Mouse (Mus musculus) liver, embryonic 11.5 days (tissue): ENCODE measurements around the gene Flt1. TPM values are rescaled to one million over a fixed set of nuclear protein-coding genes. Genes with fewer than 3 reads are reported as not detected.

Source experiments
- ATAC-seq: fragments of 200-750 bp; cut with Nextera tagmentation; replicated peaks from 2 replicates; pipeline ENCODE4 v1.8.0; 2017; ENCODE audit warnings: moderate number of reproducible peaks, mild to moderate bottlenecking, moderate TSS enrichment, moderate library complexity; ENCODE audit not compliant: low FRiP score
- DNase-seq: peaks from one replicate; pipeline ENCODE4 v3.0.0-alpha.2; 2017; ENCODE audit warnings: low spot score
- H3K27ac ChIP-seq: fragments of 300-500 bp; sonication (generic); 2 replicates; pipeline ENCODE4 v1.5.1; 2014; ENCODE audit warnings: mild to moderate bottlenecking, low read depth, low read length, control low read depth
- H3K27me3 ChIP-seq: fragments of 300-500 bp; sonication (generic); replicated peaks from 2 replicates; pipeline ENCODE4 v1.6.1; 2014; ENCODE audit warnings: low read length, mixed read lengths; ENCODE audit not compliant: control insufficient read depth, insufficient read depth
- H3K36me3 ChIP-seq: fragments of 300-500 bp; sonication (generic); 2 replicates; pipeline ENCODE4 v1.6.1; 2014; ENCODE audit warnings: mild to moderate bottlenecking, low read length, moderate library complexity, mixed read lengths; ENCODE audit not compliant: control insufficient read depth, insufficient read depth
- H3K4me1 ChIP-seq: fragments of 300-500 bp; sonication (generic); replicated peaks from 2 replicates; pipeline ENCODE4 v1.6.1; 2014; ENCODE audit warnings: low read length, mixed read lengths; ENCODE audit not compliant: control insufficient read depth, insufficient read depth
- H3K4me2 ChIP-seq: fragments of 300-500 bp; sonication (generic); 2 replicates; pipeline ENCODE4 v1.6.1; 2014; ENCODE audit warnings: mild to moderate bottlenecking, control low read depth, moderate library complexity
- H3K4me3 ChIP-seq: fragments of 300-500 bp; sonication (generic); 2 replicates; pipeline ENCODE4 v1.5.1; 2014; ENCODE audit warnings: low read depth, low read length, control low read depth
- H3K9ac ChIP-seq: fragments of 300-500 bp; sonication (generic); 2 replicates; pipeline ENCODE4 v1.6.1; 2014; ENCODE audit warnings: low read depth, low read length, control low read depth
- H3K9me3 ChIP-seq: fragments of 300-500 bp; sonication (generic); 2 replicates; pipeline ENCODE4 v1.6.1; 2016; ENCODE audit warnings: low read length, inconsistent platforms, mixed read lengths; ENCODE audit not compliant: control insufficient read depth
- WGBS: fragments of 180-500 bp; shearing (Covaris S2); extraction: QIAGEN DNeasy Blood & Tissue Kit; methylation state at CpG from one replicate; pipeline ENCODE4 v1.1.7; 2014; 5-methylcytosine and 5-hydroxymethylcytosine counted together
- polyA plus RNA-seq: library from polyadenylated mRNA; unstranded; fragments of >200 nt; fragmentation: Nextera tagmentation; extraction: Ambion mirVana; gene quantifications from 2 replicates; pipeline ENCODE4 v1.2.1, GENCODE M21; 2014

Gene Flt1
- polyA plus RNA-seq, 1 experiment from 2014 or later = 11.5 TPM

DNA sequence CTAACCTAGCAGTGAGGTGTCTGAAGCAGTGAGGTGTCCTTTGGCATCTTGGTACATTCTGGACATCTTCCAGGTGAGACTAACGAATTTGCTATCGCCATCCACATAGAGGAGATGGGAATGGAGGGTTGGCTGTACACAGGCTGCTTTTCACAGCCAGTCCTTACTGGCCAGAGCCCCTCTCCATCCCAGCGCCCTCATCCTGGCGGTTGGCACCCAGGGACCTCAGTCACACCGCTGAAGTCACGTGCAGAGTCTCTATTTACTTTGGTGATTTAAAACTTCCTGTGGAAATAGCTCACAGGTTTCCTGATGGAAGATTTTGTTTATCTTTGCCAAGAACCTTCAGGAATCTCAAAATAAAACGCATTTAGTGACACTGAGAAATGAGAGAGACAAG is 84.4 kb downstream of the Flt1 start:
- 66% methylated on average over 7 of the region's 7 CpGs for WGBS
- no peaks in the 10 kb centered on the region for H3K36me3 ChIP-seq
- no peak overlapping the region for H3K27ac ChIP-seq
- no peak overlapping the region for H3K4me3 ChIP-seq
- no peak overlapping the region for H3K9ac ChIP-seq
- no peaks in the 10 kb centered on the region for H3K4me1 ChIP-seq
- no peak for ATAC-seq
- no peaks in the 10 kb centered on the region for H3K27me3 ChIP-seq
- DNase-seq = no peak
- H3K4me2 ChIP-seq = no peak overlapping the region
- H3K9me3 ChIP-seq = no peaks in the 10 kb centered on the region

DNA sequence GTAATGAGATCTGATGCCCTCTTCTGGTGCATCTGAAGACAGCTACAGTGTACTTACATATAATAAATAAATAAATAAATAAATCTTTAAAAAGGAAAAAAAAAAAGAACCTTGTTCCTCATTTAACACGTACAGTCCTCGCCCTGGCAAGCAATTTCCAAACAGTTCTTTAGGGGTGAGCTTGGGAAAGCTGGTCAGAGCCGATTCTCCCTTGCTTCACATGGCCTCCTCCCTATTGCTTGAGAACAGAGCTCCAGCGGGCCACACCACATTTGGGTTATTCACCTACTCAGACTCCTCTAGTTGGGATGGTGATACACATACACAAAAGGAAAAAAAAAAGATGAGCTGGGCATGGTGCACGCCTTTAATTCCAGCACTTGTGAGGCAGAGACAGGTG is 85.9 kb downstream of the Flt1 start:
- DNase-seq (no peak), ATAC-seq (no peak)
- 79% methylated on average over 5 of the region's 5 CpGs for WGBS
- Histone ChIP-seq H3K36me3 (no peaks in the 10 kb centered on the region), H3K9ac (no peak overlapping the region), H3K27ac (no peak overlapping the region), H3K4me1 (no peaks in the 10 kb centered on the region), H3K9me3 (no peaks in the 10 kb centered on the region), H3K4me3 (no peak overlapping the region), H3K27me3 (no peaks in the 10 kb centered on the region), H3K4me2 (no peak overlapping the region)

DNA sequence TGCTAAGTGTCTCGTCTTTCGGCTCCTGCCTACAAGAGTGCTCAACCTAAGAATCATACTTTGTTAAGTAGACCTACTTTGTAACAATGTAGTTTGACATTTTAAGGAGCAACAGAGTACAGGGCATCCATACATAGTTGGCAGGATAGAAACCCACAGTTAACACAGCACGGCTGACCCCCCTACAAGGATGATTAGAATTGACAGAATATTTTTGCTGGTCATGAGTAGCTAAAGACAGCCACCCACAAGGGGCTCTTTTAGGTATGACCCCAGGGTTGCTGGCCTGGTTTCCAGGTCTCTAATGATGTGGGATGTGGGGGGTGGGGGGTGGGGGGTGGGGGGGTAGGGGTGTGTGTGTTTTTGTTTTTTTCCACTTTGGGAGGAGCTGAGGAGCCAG is 89.1 kb downstream of the Flt1 start:
- 86% methylated on average over 3 of the region's 3 CpGs for WGBS
- DNase-seq = no peak
- no peak for ATAC-seq

DNA sequence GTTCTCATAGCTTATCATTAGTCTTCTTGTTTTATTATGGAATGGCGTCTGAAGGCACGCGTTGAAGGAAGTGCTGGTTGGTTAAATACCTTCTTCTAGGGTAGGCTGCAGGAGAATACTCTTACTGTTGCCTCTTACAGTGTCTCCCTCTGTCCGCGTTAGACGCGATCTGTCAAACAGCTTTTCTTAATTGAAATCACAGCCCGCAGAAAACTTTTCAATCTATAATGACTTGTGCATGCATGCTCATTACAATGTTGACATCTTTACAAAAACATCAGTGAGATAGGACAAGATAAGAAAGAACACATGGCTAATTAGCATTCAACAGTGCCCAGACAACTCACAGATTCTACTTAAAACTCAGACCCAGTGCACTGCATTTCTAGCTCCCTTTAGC is 89.9 kb downstream of the Flt1 start:
- Histone ChIP-seq H3K9ac (no peak overlapping the region), H3K4me2 (no peak overlapping the region), H3K9me3 (no peaks in the 10 kb centered on the region), H3K36me3 (no peaks in the 10 kb centered on the region), H3K27ac (no peak overlapping the region), H3K4me1 (no peaks in the 10 kb centered on the region), H3K4me3 (no peak overlapping the region), H3K27me3 (no peaks in the 10 kb centered on the region)
- WGBS = 84% methylated on average over 8 of the region's 8 CpGs
- no peak for ATAC-seq
- no peak for DNase-seq

More for the DNA sequence above, 89.1 kb downstream of the Flt1 start:
- no peak overlapping the region for H3K9ac ChIP-seq
- H3K27ac ChIP-seq = no peak overlapping the region
- H3K4me1 ChIP-seq = no peaks in the 10 kb centered on the region
- no peaks in the 10 kb centered on the region for H3K9me3 ChIP-seq
- no peaks in the 10 kb centered on the region for H3K36me3 ChIP-seq
- no peak overlapping the region for H3K4me3 ChIP-seq
- H3K4me2 ChIP-seq = no peak overlapping the region
- H3K27me3 ChIP-seq = no peaks in the 10 kb centered on the region

DNA sequence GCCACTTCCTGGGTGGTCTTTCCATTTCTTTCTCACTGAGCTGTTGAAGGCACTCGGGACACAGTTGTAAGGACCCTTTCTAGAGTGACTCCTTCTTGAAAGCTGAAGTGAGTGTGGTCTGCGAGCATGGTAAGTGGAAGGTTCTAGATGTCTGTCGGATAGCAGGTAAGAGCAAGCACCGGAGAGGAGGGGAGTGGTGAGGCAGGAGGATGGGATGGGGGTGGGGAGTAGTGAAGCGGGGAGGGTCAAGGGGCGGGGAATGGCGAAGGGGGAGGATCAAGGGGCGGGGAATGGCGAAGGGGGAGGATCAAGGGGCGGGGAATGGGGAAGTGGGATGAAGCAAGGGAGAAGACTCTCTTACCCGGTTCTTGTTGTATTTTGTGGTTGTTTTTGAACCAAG is 91.8 kb downstream of the Flt1 start:
- H3K9ac ChIP-seq = no peak overlapping the region
- no peaks in the 10 kb centered on the region for H3K9me3 ChIP-seq
- no peak overlapping the region for H3K27ac ChIP-seq
- ATAC-seq = no peak
- H3K27me3 ChIP-seq = no peaks in the 10 kb centered on the region
- H3K4me1 ChIP-seq = no peaks in the 10 kb centered on the region
- 57% methylated on average over 11 of the region's 11 CpGs for WGBS
- H3K4me3 ChIP-seq = no peak overlapping the region
- H3K36me3 ChIP-seq = no peaks in the 10 kb centered on the region
- DNase-seq = no peak
- H3K4me2 ChIP-seq = no peak overlapping the region

DNA sequence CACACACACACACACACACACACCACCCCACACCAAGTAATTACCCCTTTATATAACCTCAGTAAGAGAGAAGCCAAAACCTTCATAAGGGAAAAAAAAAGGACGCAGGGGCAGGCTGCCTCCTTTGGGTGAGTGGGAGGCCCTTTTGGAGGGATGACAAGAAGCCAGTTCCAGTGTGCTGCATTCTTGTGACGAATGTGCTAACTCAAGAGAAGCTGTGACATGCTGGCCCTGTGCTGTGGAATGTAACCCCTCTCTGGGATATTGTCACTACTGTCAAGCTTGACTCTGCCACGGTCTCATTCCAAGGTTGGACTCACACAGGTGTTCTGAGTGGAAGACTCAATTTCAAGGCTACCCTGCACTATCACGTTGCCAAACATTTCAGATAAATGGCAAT is 93.1 kb downstream of the Flt1 start:
- no peaks in the 10 kb centered on the region for H3K27me3 ChIP-seq
- H3K27ac ChIP-seq = no peak overlapping the region
- no peaks in the 10 kb centered on the region for H3K9me3 ChIP-seq
- no peak overlapping the region for H3K4me3 ChIP-seq
- no peaks in the 10 kb centered on the region for H3K36me3 ChIP-seq
- ATAC-seq (no peak), DNase-seq (no peak)
- no peak overlapping the region for H3K4me2 ChIP-seq
- 84% methylated on average over 4 of the region's 4 CpGs for WGBS
- no peak overlapping the region for H3K9ac ChIP-seq
- no peaks in the 10 kb centered on the region for H3K4me1 ChIP-seq

DNA sequence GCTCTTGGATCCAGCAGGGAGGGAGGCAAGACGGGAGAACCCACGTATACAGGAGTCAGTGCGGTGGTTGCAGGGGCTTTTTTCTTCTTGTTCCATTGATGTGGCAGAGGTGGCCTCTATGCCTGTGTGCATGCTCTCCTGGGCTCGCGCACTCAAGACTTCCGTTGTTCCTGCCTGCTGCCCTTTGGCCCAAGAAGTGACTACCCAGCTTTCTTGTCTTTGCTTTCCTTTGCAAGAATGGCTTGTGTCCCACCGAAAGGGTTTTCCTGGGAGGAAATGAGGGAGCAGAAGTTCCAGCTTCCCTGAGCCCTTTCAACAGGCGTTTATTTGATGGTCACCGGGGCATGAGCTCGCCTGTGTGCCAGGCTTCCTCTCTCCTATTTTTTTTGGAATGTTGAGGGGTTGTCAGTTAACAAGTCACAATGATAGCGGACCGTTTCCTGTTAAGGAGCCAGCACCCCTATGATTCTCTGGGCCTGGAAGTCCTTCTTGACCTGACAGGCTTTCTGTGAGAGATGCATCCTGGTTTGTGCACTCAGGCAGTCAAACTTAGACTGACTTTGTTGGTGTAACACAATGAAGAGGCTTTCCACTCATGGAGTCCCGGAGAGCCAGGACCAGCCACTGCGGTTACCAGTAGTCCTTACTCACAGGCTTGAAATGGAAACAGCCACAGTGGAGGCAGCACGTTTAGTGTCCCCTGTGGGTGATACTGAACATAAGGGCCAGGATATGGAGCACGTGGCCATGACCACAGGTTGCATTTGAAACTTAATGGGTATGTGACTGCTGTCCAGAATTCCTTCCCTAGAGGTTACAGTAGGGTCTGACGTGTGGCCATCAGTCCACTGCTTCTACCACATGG is 95.2 kb downstream of the Flt1 start:
- Histone ChIP-seq H3K9me3 (no peaks in the 10 kb centered on the region), H3K4me3 (no peak overlapping the region), H3K27ac (no peak overlapping the region), H3K36me3 (no peaks in the 10 kb centered on the region), H3K9ac (no peak overlapping the region), H3K27me3 (no peaks in the 10 kb centered on the region), H3K4me2 (no peak overlapping the region), H3K4me1 (no peaks in the 10 kb centered on the region)
- ATAC-seq = no peak
- DNase-seq = no peak
- 78% methylated on average over 17 of the region's 17 CpGs for WGBS

DNA sequence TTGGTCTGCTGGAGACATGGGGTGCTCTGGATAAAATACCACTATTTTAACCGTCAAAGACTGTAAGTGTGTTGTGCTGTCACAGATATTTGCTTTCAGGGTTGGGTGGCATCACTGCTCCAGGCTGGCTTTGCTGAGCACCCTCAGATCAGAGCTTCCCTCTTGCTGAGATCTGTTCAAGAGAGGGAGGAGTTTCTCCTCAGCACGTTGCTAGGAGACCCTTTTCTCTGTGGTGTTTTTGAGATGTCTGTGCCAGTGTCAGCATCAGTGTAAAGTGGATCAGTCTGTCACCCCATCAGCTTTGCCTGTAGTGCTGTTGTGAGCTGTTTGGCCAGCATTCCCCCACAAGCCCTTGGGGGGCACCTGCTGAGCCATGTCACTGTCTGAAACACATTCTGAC is 98.9 kb downstream of the Flt1 start:
- no peak overlapping the region for H3K9ac ChIP-seq
- ATAC-seq (no peak), DNase-seq (no peak)
- H3K4me2 ChIP-seq = no peak overlapping the region
- H3K9me3 ChIP-seq = no peaks in the 10 kb centered on the region
- no peaks in the 10 kb centered on the region for H3K27me3 ChIP-seq
- WGBS = 54% methylated on average over 2 of the region's 2 CpGs
- no peaks in the 10 kb centered on the region for H3K4me1 ChIP-seq
- no peak overlapping the region for H3K4me3 ChIP-seq
- no peak overlapping the region for H3K27ac ChIP-seq
- H3K36me3 ChIP-seq = no peaks in the 10 kb centered on the region

DNA sequence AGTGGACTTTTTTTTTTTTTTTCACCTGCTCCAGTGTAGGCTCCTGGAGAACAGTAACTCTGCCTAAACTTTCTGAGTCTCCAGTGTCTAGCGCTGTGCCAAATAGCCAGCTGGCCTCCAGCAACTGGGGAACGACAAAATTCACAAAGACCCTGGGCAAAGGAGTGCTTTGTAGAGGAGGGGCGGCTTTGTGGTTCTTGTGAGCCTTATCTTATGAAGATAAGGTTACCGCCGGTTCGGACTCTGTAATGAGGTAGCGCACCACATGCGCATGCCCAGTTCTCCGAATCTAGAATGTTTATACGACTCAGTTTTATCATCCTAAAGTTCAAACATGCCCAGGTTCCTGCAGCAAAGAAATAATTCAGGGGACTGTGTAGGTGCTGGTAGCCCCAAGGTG is 102.1 kb downstream of the Flt1 start:
- no peaks in the 10 kb centered on the region for H3K9me3 ChIP-seq
- H3K36me3 ChIP-seq = no peaks in the 10 kb centered on the region
- no peak overlapping the region for H3K4me2 ChIP-seq
- H3K4me1 ChIP-seq = no peaks in the 10 kb centered on the region
- 57% methylated on average over 10 of the region's 10 CpGs for WGBS
- ATAC-seq (no peak), DNase-seq (no peak)
- H3K27ac ChIP-seq = no peak overlapping the region
- no peak overlapping the region for H3K4me3 ChIP-seq
- H3K9ac ChIP-seq = no peak overlapping the region
- no peaks in the 10 kb centered on the region for H3K27me3 ChIP-seq
